Mouse (Mus musculus): ENCODE measurements around the gene Upk1a. TPM values are rescaled to one million over a fixed set of nuclear protein-coding genes. Genes with fewer than 3 reads are reported as not detected.
A peak's percentile ranks its signal among the peaks of the same experiment; 100 is the strongest.

Upk1a gene
- total RNA-seq, 1 experiment from 2014 or later: 0.22 TPM

DNA sequence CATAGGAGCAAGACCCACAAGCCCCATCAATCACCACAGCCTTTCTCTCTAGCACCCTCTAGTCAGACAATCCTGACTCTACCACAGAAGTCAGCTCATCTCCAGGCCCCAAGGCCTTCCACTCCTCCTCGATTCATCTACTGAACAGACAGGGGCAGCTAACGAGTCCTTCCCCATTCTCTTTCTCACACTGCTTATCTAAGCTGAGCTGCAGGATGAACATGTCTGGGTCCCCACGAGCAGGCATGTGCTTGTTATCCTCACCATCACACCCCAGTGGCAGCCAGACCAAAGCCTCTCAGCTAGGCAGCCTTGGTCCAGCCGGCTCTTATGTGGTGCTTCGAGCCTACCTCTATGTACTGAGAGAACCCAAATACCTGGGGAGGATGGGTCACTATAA lies 40.3 kb downstream of the Upk1a start:
- DNase-seq: peak; percentile 8

DNA sequence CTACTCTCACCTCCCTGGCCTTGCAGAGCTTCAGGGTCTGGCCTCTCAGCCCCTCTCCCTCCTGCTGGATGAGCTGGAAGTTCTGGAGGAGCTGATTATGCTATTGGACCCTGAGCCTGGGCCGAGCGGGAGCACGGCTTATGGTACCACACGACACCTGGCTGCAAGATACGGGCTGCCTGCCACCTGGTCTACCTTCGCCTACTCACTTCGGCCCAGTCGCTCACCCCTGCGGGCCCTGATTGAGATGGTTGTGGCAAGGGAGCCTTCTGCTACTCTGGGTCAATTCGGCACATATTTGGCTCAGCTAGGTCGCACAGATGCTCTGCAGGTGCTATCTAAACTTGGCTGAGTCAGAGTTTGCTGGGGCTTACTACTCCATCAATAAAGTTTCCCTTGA lies 45.1 kb downstream of the Upk1a start:
- peak; percentile 16 for DNase-seq

DNA sequence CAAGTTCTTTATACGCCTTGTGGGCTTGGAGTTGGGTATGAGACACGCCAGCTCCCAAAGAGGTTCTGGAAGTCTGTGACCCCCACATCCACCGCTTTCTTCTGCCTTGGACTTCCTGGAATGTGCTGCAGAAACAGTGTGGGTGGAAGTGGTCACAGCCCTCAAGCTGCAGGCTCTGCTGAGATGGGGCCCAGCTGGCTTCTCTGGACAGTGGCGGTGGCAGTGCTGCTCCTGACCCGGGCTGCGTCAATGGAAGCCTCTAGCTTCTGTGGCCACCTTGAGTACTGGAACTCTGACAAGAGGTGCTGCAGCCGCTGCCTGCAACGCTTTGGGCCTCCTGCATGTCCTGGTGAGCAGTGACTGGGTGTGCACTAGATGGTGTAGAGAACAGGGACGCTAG lies 46.6 kb downstream of the Upk1a start:
- no peak for DNase-seq

DNA sequence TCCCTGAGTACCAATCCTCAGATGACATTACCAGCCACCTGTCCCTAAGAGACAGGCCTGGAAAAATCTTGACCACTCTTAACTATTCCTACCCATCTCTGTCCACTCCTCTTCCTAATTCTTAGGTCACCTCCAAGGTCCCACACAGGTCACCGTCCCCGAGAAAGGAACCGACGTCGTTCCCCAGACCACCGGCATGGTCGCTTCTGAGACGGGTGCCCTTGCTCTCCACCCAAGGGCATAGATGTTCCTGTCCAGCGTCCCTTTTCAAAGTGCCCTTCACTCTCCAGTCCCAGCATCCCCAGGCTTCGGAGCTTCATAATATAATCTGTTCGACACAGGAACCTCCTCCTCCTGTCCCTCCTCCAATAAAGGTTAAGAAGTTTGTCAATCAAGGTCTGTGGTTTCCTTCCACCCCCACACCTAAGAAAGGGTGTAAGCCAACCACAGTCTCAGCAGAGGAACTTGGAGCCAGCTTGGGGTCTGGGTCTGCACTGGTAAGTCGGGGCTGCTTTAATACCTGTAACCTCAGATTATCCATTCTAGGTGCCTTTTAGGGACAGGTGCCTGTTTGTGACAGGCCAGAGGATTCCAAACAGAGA lies 47.6 kb downstream of the Upk1a start, which contains the start of gene Igflr1:
TSS of gene Igflr1 (plus strand) at position 458 of the 602 bp plus-strand sequence.
- DNase-seq: no peak

DNA sequence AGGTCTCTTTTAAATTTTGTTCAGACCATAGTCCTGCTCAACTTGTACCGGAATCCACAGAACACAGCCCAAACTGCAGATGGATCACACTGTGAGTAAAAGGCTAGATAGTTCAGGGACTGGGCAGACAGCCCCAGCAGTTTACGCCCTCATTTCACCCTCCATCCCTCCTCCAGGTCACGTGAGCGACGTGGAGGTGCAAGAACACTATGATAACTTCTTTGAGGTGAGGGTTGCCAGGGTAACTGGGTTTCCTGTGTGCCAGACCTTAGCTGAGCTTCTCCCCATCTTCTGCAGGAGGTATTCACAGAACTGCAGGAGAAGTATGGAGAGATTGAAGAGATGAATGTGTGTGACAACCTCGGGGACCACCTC lies 48.8 kb downstream of the Upk1a start:
- peak; percentile 36 for DNase-seq

DNA sequence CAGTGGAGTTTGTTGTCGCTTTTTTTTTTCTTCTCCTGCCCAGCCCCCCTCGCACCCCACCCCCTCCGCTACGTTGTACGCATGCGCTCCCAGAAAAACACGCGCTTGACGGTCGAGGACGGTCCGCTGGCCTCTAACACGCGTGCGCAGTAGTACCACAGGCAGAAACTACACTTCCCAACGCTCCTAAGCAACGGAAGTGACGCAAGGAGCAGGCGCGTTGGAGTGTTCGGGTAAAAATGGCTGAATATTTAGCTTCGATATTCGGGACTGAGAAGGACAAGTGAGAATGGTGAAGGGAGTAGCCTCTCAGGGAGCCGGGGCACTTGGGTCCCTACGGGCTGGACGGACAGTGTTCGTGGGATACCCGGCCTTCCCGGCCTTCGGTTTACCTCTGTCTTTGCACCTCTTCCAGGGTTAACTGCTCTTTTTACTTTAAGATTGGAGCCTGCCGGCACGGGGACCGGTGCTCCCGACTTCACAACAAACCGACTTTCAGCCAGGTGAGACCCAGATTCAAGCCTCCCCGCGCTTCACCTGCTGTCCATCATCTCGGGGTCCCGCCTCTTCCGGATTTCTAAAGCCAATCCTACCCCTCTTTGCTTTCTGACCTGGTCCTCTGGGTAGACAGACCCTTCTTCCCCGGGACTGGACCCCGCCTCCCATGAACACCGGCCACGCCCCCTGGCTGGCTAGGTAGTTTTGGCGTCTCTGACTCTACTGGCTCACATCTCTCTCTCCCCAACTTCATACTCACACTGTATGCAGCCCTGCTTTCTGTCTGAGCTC lies 49.3 kb downstream of the Upk1a start, which contains the start of the genes U2af1l4, Gm49396 and Psenen:
TSS of gene U2af1l4 (plus strand) at position 185 of the 789 bp plus-strand sequence.
TSS of gene Gm49396 (plus strand) at position 228 of the 789 bp plus-strand sequence.
TSS of gene Psenen (minus strand) at position 511 of the 789 bp plus-strand sequence.
- peak; percentile 98 for DNase-seq

DNA sequence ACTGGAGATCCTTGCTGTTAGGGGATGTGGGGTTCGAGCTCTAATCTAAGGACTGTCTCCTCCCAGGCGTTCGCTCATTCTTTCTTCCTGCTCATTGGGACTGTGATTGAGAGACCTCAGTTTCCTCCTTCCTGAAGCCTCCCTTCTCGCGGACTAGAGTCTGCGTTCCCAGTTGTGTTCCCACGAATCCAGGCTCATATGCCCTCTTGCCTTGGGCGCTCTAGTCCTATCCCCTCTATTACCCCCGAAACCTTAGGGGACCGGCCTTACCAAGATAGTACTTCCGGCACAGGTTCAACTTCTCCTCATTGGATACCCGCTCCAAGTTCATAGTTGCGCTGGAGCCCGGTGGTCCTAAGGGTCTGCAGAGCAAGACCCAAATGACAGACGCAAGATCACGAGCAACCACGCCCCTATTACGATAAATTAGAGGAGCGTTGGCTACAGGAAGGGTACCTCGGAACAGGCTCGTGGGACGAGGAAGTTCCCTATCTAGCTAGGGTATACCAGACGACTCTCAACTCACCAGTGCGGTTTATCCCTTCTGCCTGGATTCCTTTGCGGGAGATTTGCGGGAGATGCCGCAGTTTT lies 50.0 kb downstream of the Upk1a start:
- peak; percentile 35 for DNase-seq

DNA sequence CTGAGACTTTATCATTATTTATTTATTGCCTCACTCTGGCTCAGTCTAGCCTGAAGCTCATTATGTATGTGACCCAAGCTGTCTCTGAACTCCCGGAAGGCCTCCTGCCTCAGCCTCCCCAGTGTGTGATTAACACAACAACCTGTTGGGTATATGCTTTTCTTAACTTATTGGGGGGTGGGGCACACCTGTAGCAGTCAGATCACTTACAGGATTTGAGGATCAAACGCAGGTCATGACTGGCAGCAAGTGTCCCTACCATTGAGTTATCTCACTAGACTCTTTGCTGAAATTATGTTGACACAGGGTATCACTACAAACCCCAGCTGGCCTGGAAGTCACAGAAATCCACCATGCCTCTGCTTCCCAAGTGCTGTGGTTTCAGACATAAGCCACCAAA lies 52.4 kb downstream of the Upk1a start:
- no peak for DNase-seq

DNA sequence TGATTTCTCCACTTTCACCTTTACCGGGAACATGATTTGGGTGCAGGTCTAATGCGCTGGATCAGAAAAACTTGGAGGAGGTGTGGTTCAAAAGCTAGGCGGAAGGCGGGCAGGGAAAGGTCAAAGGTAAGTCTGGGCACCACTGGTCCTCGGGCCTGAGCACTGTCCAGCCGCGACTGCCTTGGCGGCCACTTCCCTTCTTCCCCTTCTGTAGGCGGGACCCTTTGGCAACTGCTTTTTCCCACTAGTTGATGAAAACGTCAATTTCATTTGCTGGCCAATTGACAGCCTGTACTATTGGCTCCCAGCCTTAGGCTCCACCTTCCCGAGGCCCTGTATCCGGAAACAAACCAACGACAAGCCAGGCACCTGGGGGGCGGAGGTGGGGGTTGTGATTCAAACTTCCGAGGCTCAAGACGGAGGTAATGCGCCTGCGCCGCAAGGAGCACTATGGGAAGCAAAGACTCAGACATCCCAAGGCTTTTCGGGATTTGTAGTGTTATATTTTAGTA lies 53.1 kb downstream of the Upk1a start, which contains the start of gene Lin37:
TSS of gene Lin37 (minus strand) at position 396 of the 512 bp plus-strand sequence.
- peak; percentile 98 for DNase-seq

DNA sequence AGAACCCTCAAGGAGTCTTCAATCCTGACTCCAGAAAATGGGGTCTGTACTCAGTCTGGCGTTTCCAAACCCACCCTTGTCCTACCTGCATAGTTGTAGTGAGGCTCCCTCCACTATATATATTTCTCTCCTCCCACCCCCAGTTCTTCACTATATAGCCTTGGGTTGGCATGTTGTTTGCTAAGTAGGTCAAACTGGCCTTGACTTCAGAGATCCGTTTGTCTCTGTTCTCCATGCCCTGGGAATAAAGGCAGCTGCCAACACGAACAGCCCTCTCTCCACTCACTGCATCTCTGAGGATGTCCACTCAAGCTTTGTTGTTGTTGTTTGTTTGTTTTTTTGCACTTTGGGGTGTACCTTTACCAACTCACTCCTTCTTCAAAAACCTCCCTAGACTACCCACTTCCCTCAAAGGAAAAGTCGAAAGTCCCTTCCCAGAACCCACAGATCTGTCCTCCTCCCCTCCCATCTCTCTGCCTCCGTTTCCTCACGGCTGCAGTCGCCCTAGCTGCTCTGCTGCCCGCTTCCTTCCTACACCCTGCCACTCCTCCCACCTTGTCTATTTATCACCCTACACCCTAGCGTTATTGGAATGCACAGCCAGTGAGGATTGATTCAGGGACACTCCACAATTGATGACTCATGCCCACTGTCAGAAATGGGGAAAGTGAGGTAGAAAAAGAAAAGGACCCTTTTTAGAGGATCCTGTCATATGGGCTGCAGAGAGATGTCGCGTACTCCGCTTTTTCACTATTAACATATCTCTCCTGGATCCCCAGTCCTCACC lies 53.8 kb downstream of the Upk1a start:
- DNase-seq: no peak

DNA sequence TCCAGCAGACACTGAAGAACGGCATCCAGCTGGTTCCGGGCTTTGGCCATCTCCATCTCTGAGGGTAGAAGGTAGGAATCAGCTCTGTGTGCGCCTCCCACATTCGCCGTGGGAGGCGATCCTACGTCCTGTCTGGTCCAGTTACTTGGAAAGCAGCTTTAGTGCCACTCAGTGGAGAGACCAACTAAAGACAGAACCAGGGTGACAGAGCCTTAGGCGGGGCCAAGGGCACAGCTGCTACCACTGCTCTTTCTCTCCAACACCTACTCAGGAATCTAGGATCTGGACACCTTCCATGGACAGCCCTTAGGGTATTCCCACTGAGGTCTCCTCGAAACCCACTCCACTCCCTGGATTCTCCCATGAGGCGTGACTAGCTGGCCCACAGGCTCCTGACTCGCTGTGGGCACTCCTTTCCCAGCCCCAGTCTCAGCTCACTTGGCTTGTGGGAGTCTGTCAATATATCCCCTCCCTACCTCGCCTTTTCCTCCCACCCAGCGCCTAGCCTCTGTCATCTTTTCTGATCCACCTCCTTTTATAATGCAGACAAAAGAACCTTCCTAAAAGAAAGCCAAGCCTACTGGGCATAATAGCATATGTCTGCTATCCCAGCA lies 54.6 kb downstream of the Upk1a start:
- DNase-seq: peak; percentile 43

DNA sequence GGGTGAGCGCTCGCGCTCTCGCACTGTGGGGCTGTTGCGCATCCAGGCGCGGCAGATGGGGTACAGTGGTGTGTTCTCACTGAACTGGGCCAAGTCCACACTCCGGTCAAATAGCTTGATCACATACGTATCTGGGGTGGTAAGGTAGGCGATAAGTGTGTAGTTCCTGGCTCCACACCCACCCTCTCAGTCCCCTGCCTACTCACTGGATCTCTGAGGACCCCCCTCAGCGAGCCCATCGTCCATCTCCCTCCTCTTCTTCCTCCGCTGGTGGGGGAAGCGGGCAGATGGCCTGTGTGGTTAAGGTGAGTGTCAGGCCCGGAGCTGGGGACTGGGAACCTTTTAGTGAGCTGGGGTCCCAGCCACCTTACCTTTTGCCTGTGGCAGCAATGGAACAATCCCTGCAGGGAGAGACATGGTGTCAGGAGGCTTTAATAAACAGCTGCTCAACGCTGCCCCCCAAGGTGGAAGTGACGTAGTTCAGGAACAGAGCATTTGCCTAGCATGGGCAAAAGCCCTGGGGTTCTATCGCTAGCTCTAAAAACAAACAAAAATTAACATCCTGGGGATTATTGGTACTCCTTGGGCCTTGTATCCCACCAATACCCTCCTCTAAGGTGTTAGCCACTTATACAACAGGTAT lies 55.6 kb downstream of the Upk1a start:
- peak; percentile 39 for DNase-seq

DNA sequence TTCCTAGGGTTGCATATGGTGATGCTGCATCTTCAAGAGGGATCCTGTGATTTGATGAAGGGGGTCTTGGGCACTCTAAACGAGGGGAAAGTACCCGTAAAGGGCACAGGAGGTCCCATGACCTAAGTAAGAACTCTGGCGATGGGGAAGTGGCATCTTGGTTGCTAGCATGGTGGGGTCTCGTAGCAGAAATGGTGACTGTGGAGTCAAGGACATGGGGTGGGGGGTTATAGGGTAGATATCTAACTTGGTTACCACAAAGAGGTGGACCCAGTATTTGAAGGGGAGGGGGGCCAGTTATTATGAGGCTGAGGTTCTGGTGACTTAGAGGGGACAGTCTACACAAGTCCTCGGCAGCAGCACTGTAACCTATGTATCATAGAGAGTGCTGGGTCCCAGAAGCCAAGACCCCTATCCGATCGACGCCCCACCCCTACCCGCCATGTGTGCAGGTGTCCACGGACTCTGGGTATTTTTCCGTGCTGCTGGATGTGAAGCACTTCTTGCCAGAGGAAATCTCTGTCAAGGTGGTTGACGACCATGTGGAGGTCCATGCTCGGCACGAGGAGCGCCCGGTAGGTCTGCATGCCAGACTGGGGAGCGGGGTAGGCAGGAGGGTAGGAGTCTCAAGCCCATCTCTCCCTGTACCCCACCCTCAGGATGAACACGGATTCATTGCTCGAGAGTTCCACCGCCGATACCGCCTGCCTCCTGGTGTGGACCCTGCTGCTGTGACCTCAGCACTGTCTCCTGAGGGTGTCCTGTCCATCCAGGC lies 58.6 kb downstream of the Upk1a start:
- DNase-seq: no peak

Small RNA genes within 50 kb of the gene (microRNA-seq; reads per million reads assigned to microRNA genes)
- 0 to 0.43 reads per million in 2 experiments for gene Mir3569

Other genes starting within 250 kb of the Upk1a start
- 19.9 and 30.9 TPM in 2 replicates for gene Tyrobp, start 199.1 kb downstream of the Upk1a start, total RNA-seq (2021)
- 7.1 TPM in 1 of 2 replicates, not detected in the other for gene Hcst, start 193.0 kb downstream of the Upk1a start, total RNA-seq (2021)
- 2.8 and 3.9 TPM in 2 replicates for gene Nfkbid, start 191.1 kb downstream of the Upk1a start, total RNA-seq (2021)
- gene Aplp1, start 167.3 kb downstream of the Upk1a start, total RNA-seq (2021): 21.3 and 28.3 TPM in 2 replicates
- gene Kirrel2, start 155.2 kb downstream of the Upk1a start, total RNA-seq (2021): not detected in 2 replicates
- gene Nphs1, start 154.5 kb downstream of the Upk1a start, total RNA-seq (2021): 0.11 TPM in 1 of 2 replicates, not detected in the other
- gene Prodh2, start 119.2 kb downstream of the Upk1a start, total RNA-seq (2021): 2.6 and 33.4 TPM in 2 replicates
- gene Arhgap33, start 77.8 kb downstream of the Upk1a start, total RNA-seq (2021): 8.3 and 8.9 TPM in 2 replicates
- gene Hspb6, start 60.7 kb downstream of the Upk1a start, total RNA-seq (2021): 24.2 and 29.4 TPM in 2 replicates
- gene Proser3, start 60.5 kb downstream of the Upk1a start, total RNA-seq (2021): 7.6 and 9.2 TPM in 2 replicates
- 41.6 and 46.3 TPM in 2 replicates for gene Lin37, start 53.0 kb downstream of the Upk1a start, total RNA-seq (2021)
- 60.3 and 66.8 TPM in 2 replicates for gene U2af1l4, start 49.5 kb downstream of the Upk1a start, total RNA-seq (2021)
- gene Gm49396, start 49.5 kb downstream of the Upk1a start, total RNA-seq (2021): 3.8 and 4.6 TPM in 2 replicates
- 117 and 125 TPM in 2 replicates for gene Psenen, start 49.2 kb downstream of the Upk1a start, total RNA-seq (2021)
- gene Igflr1, start 47.4 kb downstream of the Upk1a start, total RNA-seq (2021): 5.1 and 7.8 TPM in 2 replicates
- gene Kmt2b, start 24.1 kb downstream of the Upk1a start, total RNA-seq (2021): 45.7 and 54.0 TPM in 2 replicates
- gene Zbtb32, start 13.9 kb downstream of the Upk1a start, total RNA-seq (2021): 0.85 and 1.1 TPM in 2 replicates
- 3,197 and 3,382 TPM in 2 replicates for gene Cox6b1, start 13.3 kb upstream of the Upk1a start, total RNA-seq (2021)
- gene Etv2, start 23.0 kb upstream of the Upk1a start, total RNA-seq (2021): not detected in 2 replicates
- gene Rbm42, start 37.5 kb upstream of the Upk1a start, total RNA-seq (2021): 78.2 and 81.2 TPM in 2 replicates
- 10.4 and 11.9 TPM in 2 replicates for gene Haus5, start 52.1 kb upstream of the Upk1a start, total RNA-seq (2021)
- gene Pmis2, start 58.8 kb upstream of the Upk1a start, total RNA-seq (2021): not detected in 2 replicates
- gene 2200002J24Rik, start 86.1 kb upstream of the Upk1a start, total RNA-seq (2021): 1.4 and 3.4 TPM in 2 replicates
- 3.0 TPM in 2 replicates for gene Atp4a, start 99.4 kb upstream of the Upk1a start, total RNA-seq (2021)
- 215 and 242 TPM in 2 replicates for gene Tmem147, start 116.7 kb upstream of the Upk1a start, total RNA-seq (2021)
- gene Gapdhs, start 130.8 kb upstream of the Upk1a start, total RNA-seq (2021): not detected in 2 replicates
- 76.3 and 82.7 TPM in 2 replicates for gene Sbsn, start 138.6 kb upstream of the Upk1a start, total RNA-seq (2021)
- gene Dmkn, start 150.9 kb upstream of the Upk1a start, total RNA-seq (2021): 2.2 and 3.5 TPM in 2 replicates
- 1.3 and 2.1 TPM in 2 replicates for gene Krtdap, start 175.0 kb upstream of the Upk1a start, total RNA-seq (2021)
- gene Ffar2, start 210.9 kb upstream of the Upk1a start, total RNA-seq (2021): 1.1 TPM in 2 replicates
- gene Ffar3, start 243.3 kb upstream of the Upk1a start, total RNA-seq (2021): 0.26 and 0.38 TPM in 2 replicates
- 0.41 TPM in 1 of 2 replicates, not detected in the other for gene Ffar1, start 248.7 kb upstream of the Upk1a start, total RNA-seq (2021)

Measured in adrenal gland, postnatal 14 days (tissue).